Mouse (Mus musculus) ES-E14 (cell line): ENCODE data around the gene Ralgps1. TPM values are rescaled to one million over a fixed set of nuclear protein-coding genes. Genes with fewer than 3 reads are reported as not detected.

ENCODE experiments used
- DNase-seq: peaks from one replicate; pipeline ENCODE4 v3.0.0-alpha.2; 2013; ENCODE audit warnings: low read depth, low spot score
- H3K27ac ChIP-seq: 2 replicates; pipeline ENCODE4 v1.5.1; 2012; ENCODE audit warnings: low read depth, mild to moderate bottlenecking, low read length, moderate library complexity, mixed read lengths; ENCODE audit not compliant: poor library complexity, insufficient read depth, severe bottlenecking
- H3K36me3 ChIP-seq: 2 replicates; pipeline ENCODE4 v1.6.1; 2012; ENCODE audit warnings: mild to moderate bottlenecking, low read length, moderate library complexity, mixed read lengths; ENCODE audit not compliant: control insufficient read depth, poor library complexity, insufficient read depth, severe bottlenecking
- H3K4me1 ChIP-seq, 2 experiments: fragments of 150-350 bp in 1 of 2; sonication (generic) in 1 of 2; 2 replicates each; pipeline ENCODE4 v1.6.1; 2012; ENCODE audit warnings: low read length in 2 of 2, mild to moderate bottlenecking in 1 of 2, mixed read lengths in 1 of 2; ENCODE audit not compliant: control insufficient read depth in 2 of 2, insufficient read depth in 2 of 2, poor library complexity in 1 of 2
- H3K4me3 ChIP-seq, 2 experiments: fragments of 150-350 bp in 1 of 2; sonication (generic) in 1 of 2; 2 replicates each; pipeline ENCODE4 v1.5.1; 2012; ENCODE audit warnings: low read length in 2 of 2, low read depth in 1 of 2, mild to moderate bottlenecking in 1 of 2, mixed read lengths in 1 of 2; ENCODE audit not compliant: insufficient read depth in 1 of 2, poor library complexity in 1 of 2, severe bottlenecking in 1 of 2
- H3K9ac ChIP-seq: 2 replicates; pipeline ENCODE4 v1.6.1; 2012; ENCODE audit warnings: low read depth, mild to moderate bottlenecking, low read length, mixed read lengths; ENCODE audit not compliant: poor library complexity, insufficient read depth, severe bottlenecking
- H3K9me3 ChIP-seq: fragments of 150-350 bp; sonication (generic); 2 replicates; pipeline ENCODE4 v1.6.1; 2012; ENCODE audit warnings: low read depth, mild to moderate bottlenecking, low read length; ENCODE audit not compliant: control insufficient read depth, insufficient read depth
- CHD2 ChIP-seq: IDR thresholded peaks from 2 replicates; pipeline ENCODE4 v1.6.1; 2014; ENCODE audit warnings: mild to moderate bottlenecking, low read depth, low read length, inconsistent platforms
- HCFC1 ChIP-seq: IDR thresholded peaks from 2 replicates; pipeline ENCODE4 v1.6.1; 2012; ENCODE audit warnings: low read length, inconsistent platforms, borderline replicate concordance; ENCODE audit not compliant: insufficient read depth
- MAFK ChIP-seq: IDR thresholded peaks from 2 replicates; pipeline ENCODE4 v1.6.1; 2014; ENCODE audit warnings: mild to moderate bottlenecking, low read depth, low read length, inconsistent platforms; ENCODE audit not compliant: insufficient read depth
- ZC3H11A ChIP-seq: IDR thresholded peaks from 2 replicates; pipeline ENCODE4 v1.6.1; 2012; ENCODE audit warnings: low read depth, mild to moderate bottlenecking, inconsistent platforms, low read length, borderline replicate concordance
- ZNF384 ChIP-seq: IDR thresholded peaks from 2 replicates; pipeline ENCODE4 v1.6.1; 2012; ENCODE audit warnings: low read depth, low read length, inconsistent platforms
- in situ Hi-C, 2 experiments: fragments of 600-800 bp; cut with MboI; formaldehyde crosslinking; loops; one replicate each; pipeline ENCODE4 v1.15.1; 2025; ENCODE audit warnings: low sequenced_read_pairs in 2 of 2, inconsistent platforms in 1 of 2; ENCODE audit not compliant: unreplicated experiment in 2 of 2
- total RNA-seq: library from RNA; depleted of rRNA; stranded (reverse); fragments of 300-350 nt; gene quantifications from 2 replicates; pipeline ENCODE4 v1.2.3, GENCODE M21; 2012

Gene Ralgps1
- total RNA-seq, 1 experiment = 5.4 TPM

DNA sequence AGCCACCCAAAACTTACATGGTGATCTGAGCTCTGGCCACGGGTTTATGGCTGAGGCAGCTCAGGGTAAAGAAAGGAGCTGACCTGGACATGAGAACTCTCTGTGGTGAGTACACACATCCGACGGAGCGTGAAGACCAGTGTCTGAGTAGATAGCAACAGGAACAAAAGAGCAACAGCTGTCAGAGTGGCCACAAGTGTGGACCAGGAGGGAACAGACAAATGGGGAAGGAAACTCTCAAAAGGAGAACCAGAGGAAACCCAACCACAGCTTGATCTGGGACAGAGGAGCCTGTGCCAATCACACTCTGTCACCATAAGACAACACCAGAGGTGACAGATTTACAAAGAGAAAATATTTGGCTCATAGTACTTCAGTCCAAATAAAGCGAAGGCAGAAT, 17.9 kb downstream of the Ralgps1 start:
- Histone ChIP-seq H3K9me3 (no peaks in the 10 kb centered on the region), H3K36me3 (no peaks in the 10 kb centered on the region), H3K27ac (no peak overlapping the region), H3K4me1 (0 out of 4 replicates have a peak, but pooled peaks cover 0 to 1% of the 10 kb centered on the region in 2 experiments), H3K9ac (no peak overlapping the region), H3K4me3 (no peak overlapping the region)
- TF ChIP-seq HCFC1 = no peak
- TF ChIP-seq CHD2 = no peak
- TF ChIP-seq ZC3H11A = no peak
- TF ChIP-seq MAFK = no peak
- TF ChIP-seq ZNF384 = no peak
- in situ Hi-C loops = loop anchor here (5.0 to 10.0 kb wide), 2 partner anchors 196 to 199 kb away; no protein-coding TSS in a partner anchor
- no peak for DNase-seq

- Histone ChIP-seq H3K4me3 (no peak overlapping the region), H3K4me1 (no peaks in the 10 kb centered on the region), H3K36me3 (no peaks in the 10 kb centered on the region), H3K27ac (no peak overlapping the region), H3K9me3 (no peaks in the 10 kb centered on the region), H3K9ac (no peak overlapping the region)
- DNase-seq = no peak
- in situ Hi-C loops = loop anchor here (5.0 to 10.0 kb wide), 2 partner anchors 194 to 197 kb away; no protein-coding TSS in a partner anchor
- TF ChIP-seq ZNF384 = no peak
- no peak for TF ChIP-seq ZC3H11A
- no peak for TF ChIP-seq CHD2
- TF ChIP-seq HCFC1 = no peak
- no peak for TF ChIP-seq MAFK
These were observed 19.8 kb downstream of the Ralgps1 start for GRCm38 (mm10) chr2:33351449-33351848.

DNA sequence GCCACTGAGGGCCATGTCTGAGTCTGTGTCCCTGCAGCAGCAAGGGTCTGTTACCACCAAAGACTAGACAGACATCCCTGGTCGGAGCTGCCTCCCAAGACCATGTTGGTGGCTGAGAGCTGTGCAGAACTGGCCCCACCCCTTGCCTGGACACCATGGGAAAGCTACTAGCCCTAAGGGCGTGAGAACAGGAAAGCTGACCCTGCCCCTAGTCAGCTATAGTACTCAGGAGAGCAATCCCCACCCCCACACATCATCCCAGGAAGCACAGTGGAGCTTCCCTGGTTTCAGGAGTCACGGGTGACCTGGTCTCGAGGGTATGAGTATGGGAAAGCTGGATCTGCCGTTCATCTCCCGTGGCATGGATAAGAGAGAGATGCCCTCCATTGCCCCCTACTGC, 20.4 kb downstream of the Ralgps1 start:
- H3K36me3 ChIP-seq = no peaks in the 10 kb centered on the region
- no peaks in the 10 kb centered on the region for H3K9me3 ChIP-seq
- no peak for TF ChIP-seq ZC3H11A
- TF ChIP-seq MAFK = no peak
- TF ChIP-seq HCFC1 = no peak
- H3K4me1 ChIP-seq = no peaks in the 10 kb centered on the region
- no peak overlapping the region for H3K9ac ChIP-seq
- no peak overlapping the region for H3K27ac ChIP-seq
- H3K4me3 ChIP-seq = no peak overlapping the region
- no peak for DNase-seq
- in situ Hi-C loops = loop anchor here (5.0 to 10.0 kb wide), 2 partner anchors 194 to 196 kb away; no protein-coding TSS in a partner anchor

DNA sequence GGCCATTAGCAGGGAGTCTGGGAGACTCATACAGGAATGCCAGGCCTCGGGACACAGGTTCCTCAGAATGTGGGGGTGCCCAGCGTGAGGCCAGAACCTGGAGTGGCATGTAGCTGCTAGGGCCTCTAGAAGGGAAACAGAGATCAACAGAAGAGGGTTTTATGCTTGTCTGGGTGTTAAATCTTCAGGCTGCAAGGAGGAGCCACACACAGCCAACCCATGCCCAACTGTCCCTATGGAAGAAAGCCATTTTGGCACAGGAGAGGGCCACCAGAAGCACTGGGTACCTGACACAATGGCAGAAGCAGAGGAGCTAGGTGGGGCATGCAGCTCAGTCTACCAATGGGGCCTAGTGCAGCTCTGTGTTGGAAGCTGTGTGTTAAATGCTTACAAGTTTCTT, 21.7 kb downstream of the Ralgps1 start:
- H3K4me3 ChIP-seq = no peak overlapping the region
- no peak overlapping the region for H3K27ac ChIP-seq
- TF ChIP-seq ZNF384 = no peak
- TF ChIP-seq CHD2 = no peak
- H3K36me3 ChIP-seq = no peaks in the 10 kb centered on the region
- H3K9me3 ChIP-seq = no peaks in the 10 kb centered on the region
- H3K4me1 ChIP-seq = no peaks in the 10 kb centered on the region; a peak in 1 of 4 replicates
- no peak overlapping the region for H3K9ac ChIP-seq
- in situ Hi-C loops = no loop called here
- DNase-seq = no peak

DNA sequence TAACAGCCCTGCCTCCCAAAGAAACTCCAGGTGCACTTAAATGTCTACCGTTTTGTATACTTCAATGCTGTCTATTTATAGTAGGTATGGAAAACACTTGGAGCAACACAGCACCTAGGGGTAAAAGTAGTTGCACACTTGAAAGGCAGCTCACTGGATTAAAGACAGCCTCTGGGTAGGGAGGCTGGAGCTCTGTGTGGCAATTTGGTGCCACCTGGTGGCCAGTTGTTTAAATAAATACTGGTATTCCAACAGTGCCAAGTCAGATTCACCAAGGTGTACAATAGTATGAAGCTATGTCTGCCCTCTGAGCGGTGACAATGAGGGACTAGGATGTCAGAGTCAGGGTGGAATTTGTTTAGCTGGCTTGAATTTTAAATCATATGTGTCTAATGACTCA, 22.2 kb downstream of the Ralgps1 start:
- Histone ChIP-seq H3K9me3 (no peaks in the 10 kb centered on the region), H3K4me1 (peaks cover 0 to under 1% of the 10 kb centered on the region in 2 experiments; a peak in 1 of 4 replicates), H3K4me3 (no peak overlapping the region), H3K27ac (no peak overlapping the region), H3K9ac (no peak overlapping the region), H3K36me3 (no peaks in the 10 kb centered on the region)
- in situ Hi-C loops = no loop called here
- DNase-seq = peak; percentile 60
- TF ChIP-seq MAFK (no peak), ZC3H11A (peak; percentile 86), HCFC1 (no peak), CHD2 (no peak)
